Mouse (Mus musculus) thymus, postnatal 0 days (tissue): ENCODE data around the gene Shank3. TPM values are rescaled to one million over a fixed set of nuclear protein-coding genes. Genes with fewer than 3 reads are reported as not detected.

ENCODE experiments used
- DNase-seq: peaks from one replicate; pipeline ENCODE4 v3.0.0-alpha.2; 2015; ENCODE audit warnings: low spot score
- polyA plus RNA-seq: library from polyadenylated mRNA; unstranded; fragments of >200 nt; fragmentation: Nextera tagmentation; extraction: Ambion mirVana; gene quantifications from 2 replicates; pipeline ENCODE4 v1.2.1, GENCODE M21; 2015

Gene Shank3
- polyA plus RNA-seq, 1 experiment from 2014 or later, result 0.39 TPM

GRCm38 (mm10) chr15:89476475-89476815 is 23.0 kb upstream of the Shank3 start:
- DNase-seq, result peak; percentile 53

GRCm38 (mm10) chr15:89477091-89477491 is 22.3 kb upstream of the Shank3 start, which contains the start of gene Arsa:
Gene Arsa, minus strand, starts transcription at chr15:89477425.
- DNase-seq, result no peak

GRCm38 (mm10) chr15:89477806-89478205 is 21.6 kb upstream of the Shank3 start:
- no peak for DNase-seq

- no peak for DNase-seq
Measured at GRCm38 (mm10) chr15:89478622-89479021, 20.8 kb upstream of the Shank3 start.

- DNase-seq, result no peak
Measured at GRCm38 (mm10) chr15:89480584-89480983, 18.8 kb upstream of the Shank3 start.

- DNase-seq, result no peak
Measured at GRCm38 (mm10) chr15:89488182-89488581, 11.2 kb upstream of the Shank3 start.

- DNase-seq, result no peak
Measured at GRCm38 (mm10) chr15:89488611-89489117, 10.8 kb upstream of the Shank3 start.

GRCm38 (mm10) chr15:89494970-89495369 is 4.5 kb upstream of the Shank3 start:
- DNase-seq, result peak; percentile 8

- DNase-seq, result no peak
Measured at GRCm38 (mm10) chr15:89496131-89496530, 3.3 kb upstream of the Shank3 start.

- no peak for DNase-seq
Measured at GRCm38 (mm10) chr15:89496841-89497240, 2.6 kb upstream of the Shank3 start.

- DNase-seq, result no peak
Measured at GRCm38 (mm10) chr15:89497391-89498048, 1.9 kb upstream of the Shank3 start.

- DNase-seq, result peak; percentile 56
Measured at GRCm38 (mm10) chr15:89498049-89498960, 1.1 kb upstream of the Shank3 start.

GRCm38 (mm10) chr15:89499784-89500220 is 379 bp downstream of the Shank3 start:
- DNase-seq, result peak; percentile 35

- DNase-seq, result no peak
Measured at GRCm38 (mm10) chr15:89500221-89500791, 883 bp downstream of the Shank3 start.

- no peak for DNase-seq
Measured at GRCm38 (mm10) chr15:89501321-89501720, 1.9 kb downstream of the Shank3 start.

- no peak for DNase-seq
Measured at GRCm38 (mm10) chr15:89504838-89505237, 5.4 kb downstream of the Shank3 start.

GRCm38 (mm10) chr15:89507751-89508150 is 8.3 kb downstream of the Shank3 start:
- no peak for DNase-seq

- DNase-seq, result no peak
Measured at GRCm38 (mm10) chr15:89512679-89513078, 13.3 kb downstream of the Shank3 start.

GRCm38 (mm10) chr15:89521951-89522350 is 22.5 kb downstream of the Shank3 start:
- DNase-seq, result no peak

- no peak for DNase-seq
Measured at GRCm38 (mm10) chr15:89522566-89523282, 23.3 kb downstream of the Shank3 start.

GRCm38 (mm10) chr15:89523283-89523832 is 23.9 kb downstream of the Shank3 start:
- DNase-seq, result no peak
